Mouse (Mus musculus) ES-Bruce4 (cell line): Measurements from ENCODE around the gene Prss23. TPM values are rescaled to one million over a fixed set of nuclear protein-coding genes. Genes with fewer than 3 reads are reported as not detected.

Experiments used
- H3K27ac ChIP-seq: 2 replicates; pipeline ENCODE4 v1.5.1; 2012; ENCODE audit warnings: low read length, inconsistent platforms; ENCODE audit not compliant: insufficient read depth
- H3K27me3 ChIP-seq: 2 replicates; pipeline ENCODE4 v1.6.1; 2012; ENCODE audit warnings: mild to moderate bottlenecking, low read length, inconsistent platforms; ENCODE audit not compliant: control insufficient read depth, poor library complexity, insufficient read depth, severe bottlenecking
- H3K36me3 ChIP-seq: 2 replicates; pipeline ENCODE4 v1.6.1; 2012; ENCODE audit warnings: inconsistent platforms, mild to moderate bottlenecking, low read length, moderate library complexity; ENCODE audit not compliant: control insufficient read depth, poor library complexity, insufficient read depth, severe bottlenecking
- H3K4me1 ChIP-seq: one replicate; pipeline ENCODE4 v1.8.1; 2011; ENCODE audit warnings: low read length; ENCODE audit not compliant: control insufficient read depth, insufficient read depth
- H3K4me3 ChIP-seq: 2 replicates; pipeline ENCODE4 v1.5.1; 2011; ENCODE audit warnings: low read depth, mild to moderate bottlenecking, low read length
- H3K9ac ChIP-seq: 2 replicates; pipeline ENCODE4 v1.6.1; 2012; ENCODE audit warnings: low read depth, mild to moderate bottlenecking, inconsistent platforms; ENCODE audit not compliant: poor library complexity, severe bottlenecking
- H3K9me3 ChIP-seq: replicated peaks from 2 replicates; pipeline ENCODE4 v1.6.1; 2012; ENCODE audit warnings: mild to moderate bottlenecking, low read length, inconsistent platforms; ENCODE audit not compliant: control insufficient read depth, poor library complexity, insufficient read depth, severe bottlenecking
- CTCF ChIP-seq: IDR thresholded peaks from one replicate; pipeline ENCODE4 v1.8.1; 2011; ENCODE audit warnings: low read depth, low read length
- EP300 ChIP-seq: IDR thresholded peaks from 2 replicates; pipeline ENCODE4 v1.6.1; 2011; ENCODE audit warnings: low read depth, low read length; ENCODE audit not compliant: insufficient read depth
- POLR2A ChIP-seq: IDR thresholded peaks from one replicate; pipeline ENCODE4 v1.8.1; 2011; ENCODE audit warnings: low read length; ENCODE audit not compliant: insufficient read depth
- polyA plus RNA-seq: library from polyadenylated mRNA; stranded (reverse); fragments of >200 nt; gene quantifications from 2 replicates; pipeline ENCODE4 v1.2.4, GENCODE M21; 2011; ENCODE audit warnings: low read depth; ENCODE audit not compliant: missing spikeins, insufficient read depth, insufficient read length

The Prss23 gene
- polyA plus RNA-seq, 1 experiment: 51.3 TPM

DNA sequence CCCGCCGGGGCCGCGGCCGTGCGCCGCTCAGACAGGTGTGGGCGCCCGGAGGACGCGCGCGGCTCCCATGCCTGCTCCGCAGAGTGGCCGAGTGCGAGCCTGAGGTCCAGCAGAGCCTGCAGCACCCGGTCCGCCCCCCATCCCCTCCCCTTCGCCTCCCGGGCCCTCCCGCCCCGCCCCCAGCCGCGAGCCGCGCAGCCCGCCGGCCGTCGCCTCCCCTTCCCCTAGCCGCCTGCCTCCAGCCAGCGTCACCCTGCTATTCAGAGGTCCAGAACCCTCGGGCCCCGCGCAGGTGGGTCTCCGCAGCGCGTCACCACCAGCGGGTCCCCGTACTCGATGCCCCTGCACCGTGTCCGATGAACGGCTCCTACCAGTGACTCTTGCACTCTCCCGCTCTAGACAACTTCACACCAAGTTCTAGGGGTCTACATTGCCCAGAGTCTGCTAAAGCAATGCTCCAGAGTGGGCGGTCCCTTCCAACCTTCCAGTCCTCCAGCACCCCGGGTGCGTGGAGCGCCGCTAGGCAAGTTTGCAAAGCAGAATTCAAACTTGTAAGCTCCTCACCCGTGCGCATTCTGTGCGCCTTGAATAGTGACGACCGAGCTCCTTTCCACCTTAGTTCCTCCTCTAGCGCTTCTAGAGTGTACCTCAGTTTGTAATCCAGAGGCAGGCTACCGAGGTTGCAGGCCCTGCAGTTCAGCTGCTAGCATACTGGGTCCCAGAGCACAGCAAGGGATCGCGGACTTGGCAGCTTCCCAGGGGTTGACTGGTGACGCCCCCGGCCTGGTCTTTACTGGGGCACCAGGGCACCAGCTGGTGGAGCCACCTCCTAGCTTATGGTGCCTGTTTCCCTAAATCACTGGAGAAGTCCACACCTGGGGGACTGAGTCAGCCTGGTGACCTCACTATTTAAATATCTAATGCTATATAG lies 9.3 kb downstream of the Prss23 start:
- H3K4me3 ChIP-seq: peak overlapping the region; percentile 76
- no peak overlapping the region for H3K27ac ChIP-seq
- H3K27me3 ChIP-seq: peaks cover 11% of the 10 kb centered on the region
- no peaks in the 10 kb centered on the region for H3K4me1 ChIP-seq
- TF ChIP-seq POLR2A: no peak
- TF ChIP-seq CTCF: no peak
- no peak for TF ChIP-seq EP300
- peak overlapping the region; percentile 62 for H3K9ac ChIP-seq
- no peaks in the 10 kb centered on the region for H3K36me3 ChIP-seq
- H3K9me3 ChIP-seq: no peaks in the 10 kb centered on the region

DNA sequence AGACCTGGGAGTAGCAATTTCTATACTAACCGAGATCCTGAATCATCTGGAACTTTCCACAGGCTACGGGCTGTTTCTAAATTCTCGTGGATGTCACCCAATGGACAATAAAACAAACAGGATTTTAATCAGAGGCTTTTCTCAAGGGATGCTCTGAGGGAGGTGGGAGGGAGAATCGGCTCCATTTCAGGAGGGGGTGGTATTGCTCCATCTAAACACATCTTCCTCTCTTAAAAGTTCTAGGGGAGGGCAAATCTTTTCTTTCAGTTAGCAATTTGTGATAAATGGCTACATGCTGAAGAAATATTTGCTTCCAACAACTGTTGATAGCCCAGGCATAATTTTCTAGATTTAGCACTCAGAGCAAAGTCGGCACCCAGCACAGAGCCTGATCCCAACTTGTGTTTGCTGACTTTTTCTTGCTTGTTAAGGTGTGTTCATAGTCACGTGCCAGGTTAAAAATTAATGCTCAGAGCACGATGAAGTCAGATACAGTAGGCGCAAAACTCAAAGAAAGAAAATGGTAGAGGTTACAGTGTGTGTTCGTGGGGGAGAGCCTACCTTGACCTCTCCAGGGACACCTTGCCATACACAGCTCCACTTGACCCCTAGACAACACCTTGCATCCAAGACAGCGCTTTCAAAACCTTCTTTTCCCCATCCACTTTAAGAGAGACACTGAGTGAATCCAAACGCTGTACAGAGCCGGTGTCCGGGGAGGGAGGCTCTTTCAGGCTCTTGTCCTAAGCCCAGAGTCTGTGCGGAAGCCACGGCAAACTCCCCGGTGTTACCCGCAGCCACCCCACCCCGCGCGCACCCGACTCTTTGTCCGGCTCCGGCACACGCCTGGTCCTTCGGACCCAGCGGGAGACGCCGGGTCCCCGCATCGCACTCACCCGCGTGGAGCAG lies 10.2 kb downstream of the Prss23 start:
- Histone ChIP-seq H3K27ac (no peak overlapping the region), H3K36me3 (no peaks in the 10 kb centered on the region), H3K4me3 (peak overlapping the region; percentile 76), H3K9me3 (no peaks in the 10 kb centered on the region), H3K9ac (peak overlapping the region; percentile 62), H3K27me3 (peaks cover 11% of the 10 kb centered on the region), H3K4me1 (no peaks in the 10 kb centered on the region)
- TF ChIP-seq POLR2A: no peak
- no peak for TF ChIP-seq CTCF
- no peak for TF ChIP-seq EP300

DNA sequence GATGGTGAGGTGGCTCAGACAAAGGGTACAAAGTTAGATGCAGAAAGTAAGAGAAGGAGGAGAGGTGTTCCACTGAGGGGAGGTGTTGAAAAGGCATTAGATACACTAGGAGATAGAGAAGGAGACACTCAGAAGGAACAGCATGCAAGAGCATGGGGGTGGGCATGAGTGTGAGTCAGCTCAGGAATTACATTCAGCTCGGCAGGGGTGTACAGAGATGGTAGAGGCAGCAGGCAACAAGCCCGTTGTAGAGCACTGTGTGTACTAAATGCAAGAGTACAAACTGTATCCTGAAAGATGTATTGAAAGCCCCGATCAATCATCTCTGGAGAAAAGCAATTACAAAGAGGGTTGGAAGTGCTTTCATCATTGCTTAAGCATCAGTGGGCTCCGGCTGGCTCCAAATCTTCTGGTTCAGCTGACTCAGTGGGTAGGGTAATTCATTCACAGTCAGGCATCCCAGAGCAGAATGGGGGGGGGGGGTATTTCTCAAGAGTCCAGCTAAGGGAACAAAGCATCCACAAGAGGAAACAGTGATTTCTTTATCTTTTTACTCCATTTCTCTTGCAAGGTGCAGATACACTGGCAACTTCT lies 15.0 kb downstream of the Prss23 start:
- TF ChIP-seq CTCF (no peak), EP300 (no peak), POLR2A (no peak)

GRCm38 (mm10) chr7:89508672-89509071 lies 18.3 kb downstream of the Prss23 start:
- H3K4me1 ChIP-seq: no peaks in the 10 kb centered on the region
- no peaks in the 10 kb centered on the region for H3K27me3 ChIP-seq
- no peak overlapping the region for H3K27ac ChIP-seq
- no peaks in the 10 kb centered on the region for H3K36me3 ChIP-seq
- no peaks in the 10 kb centered on the region for H3K9me3 ChIP-seq
- H3K4me3 ChIP-seq: no peak overlapping the region
- H3K9ac ChIP-seq: no peak overlapping the region
- TF ChIP-seq EP300 (no peak), POLR2A (no peak), CTCF (no peak)

More for the DNA sequence above, 15.0 kb downstream of the Prss23 start:
- Histone ChIP-seq H3K4me1 (no peaks in the 10 kb centered on the region), H3K9ac (no peak overlapping the region), H3K27ac (no peak overlapping the region), H3K4me3 (no peak overlapping the region), H3K9me3 (no peaks in the 10 kb centered on the region), H3K36me3 (no peaks in the 10 kb centered on the region), H3K27me3 (peaks cover 8% of the 10 kb centered on the region)

DNA sequence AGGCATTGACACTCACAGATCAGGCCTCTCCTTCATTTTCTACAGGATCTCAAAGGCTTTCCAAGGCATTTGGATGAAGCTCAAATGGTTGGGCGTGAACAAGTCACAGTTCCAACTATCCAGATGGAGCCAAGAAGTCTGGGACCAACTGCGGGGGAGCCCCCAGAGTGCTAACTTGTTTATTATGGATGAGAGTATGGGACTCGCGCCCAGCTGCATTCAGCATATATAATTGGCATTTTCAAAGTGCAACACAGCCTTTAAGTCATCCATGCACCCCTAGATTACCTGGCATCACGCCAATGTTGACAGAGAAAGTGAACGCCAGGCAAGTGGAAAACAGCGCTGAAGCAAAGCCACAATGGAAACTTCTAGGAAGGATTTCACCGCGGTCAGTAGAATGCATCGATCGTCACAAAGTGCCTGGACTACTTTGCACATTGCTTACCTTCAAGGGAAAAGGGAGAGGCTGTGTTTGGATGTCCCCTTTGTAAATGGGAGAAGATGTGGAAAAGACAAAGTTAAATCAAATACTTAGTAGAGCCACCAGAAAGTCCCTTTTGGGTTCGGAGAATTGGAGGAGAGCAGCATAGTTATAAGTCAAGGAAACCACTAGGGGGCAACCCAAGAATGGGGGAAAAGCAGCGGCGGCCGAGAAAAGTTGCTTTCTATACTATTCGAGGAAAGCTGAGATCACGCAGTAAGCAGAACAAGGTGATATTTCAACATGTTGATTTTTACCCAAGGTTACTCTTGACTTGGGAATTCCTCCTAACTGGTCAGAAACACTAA lies 27.3 kb downstream of the Prss23 start:
- Histone ChIP-seq H3K27ac (no peak overlapping the region), H3K9me3 (no peaks in the 10 kb centered on the region), H3K27me3 (no peaks in the 10 kb centered on the region; the same call in 1 of the 2 replicates), H3K4me1 (no peaks in the 10 kb centered on the region), H3K36me3 (no peaks in the 10 kb centered on the region), H3K4me3 (no peak overlapping the region), H3K9ac (no peak overlapping the region)
- TF ChIP-seq CTCF (peak; percentile 35), EP300 (no peak), POLR2A (no peak)
